Mouse (Mus musculus) right cerebral cortex, adult 2 months (tissue): ENCODE data around the gene Olfr890.
"Not testable (repeated sequence)": the region's sequence is repeated elsewhere in the genome, so short reads cannot be mapped to it uniquely, and the experiment has no call there.

ENCODE experiments used
- DNase-seq, 2 experiments: peaks; one replicate each; pipeline ENCODE4 v3.0.0; 2021 to 2022; ENCODE audit warnings: low spot score in 2 of 2

Olfr890 gene

GRCm38 (mm10) chr9:38142217-38142616, at the start of gene Olfr890:
Gene Olfr890, plus strand, starts transcription at chr9:38142517.
- no peak for DNase-seq

DNA sequence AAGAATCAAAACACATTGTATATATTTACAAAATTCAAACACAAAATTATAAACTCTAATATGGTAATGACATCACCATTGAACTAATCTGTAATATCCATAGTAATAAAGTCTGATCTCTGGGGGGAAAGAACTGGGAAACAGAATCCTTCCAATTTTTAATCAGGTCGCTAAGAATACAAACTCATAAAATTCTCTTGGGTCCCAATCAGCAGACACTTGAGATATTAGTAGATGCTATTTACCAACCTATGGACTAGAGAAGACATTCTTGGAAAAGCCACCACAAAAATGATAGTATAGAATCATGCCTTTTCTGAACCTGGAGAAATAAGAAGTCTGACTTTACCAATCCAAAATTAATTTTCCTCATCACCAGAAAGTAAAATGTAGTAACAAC, 34.5 kb upstream of the Olfr890 start, which contains the start of gene Olfr888:
Olfr888 (plus strand) TSS at position 301 of the 400 bp plus-strand sequence.
- no peak for DNase-seq

DNA sequence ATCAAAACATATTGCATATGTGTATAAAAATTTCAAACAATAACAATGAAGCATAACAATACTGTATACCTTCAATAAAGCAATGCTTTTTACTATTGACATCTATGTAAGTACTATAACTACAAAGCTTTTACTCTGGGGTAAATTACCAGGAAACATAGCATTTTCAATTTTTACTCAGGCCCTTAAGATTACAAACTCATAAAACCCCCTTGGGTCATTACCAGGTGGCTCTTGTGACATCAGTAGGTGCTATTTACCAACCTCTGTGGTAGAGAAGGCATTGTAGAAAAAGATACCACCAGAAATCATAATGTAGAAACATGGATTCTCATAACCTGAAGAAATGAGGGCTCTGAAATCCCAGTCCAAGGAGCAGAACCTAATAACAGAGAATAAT, 27.4 kb upstream of the Olfr890 start, which contains the start of gene Olfr889:
Olfr889 (plus strand) TSS at position 301 of the 400 bp plus-strand sequence.
- no peak for DNase-seq

DNA sequence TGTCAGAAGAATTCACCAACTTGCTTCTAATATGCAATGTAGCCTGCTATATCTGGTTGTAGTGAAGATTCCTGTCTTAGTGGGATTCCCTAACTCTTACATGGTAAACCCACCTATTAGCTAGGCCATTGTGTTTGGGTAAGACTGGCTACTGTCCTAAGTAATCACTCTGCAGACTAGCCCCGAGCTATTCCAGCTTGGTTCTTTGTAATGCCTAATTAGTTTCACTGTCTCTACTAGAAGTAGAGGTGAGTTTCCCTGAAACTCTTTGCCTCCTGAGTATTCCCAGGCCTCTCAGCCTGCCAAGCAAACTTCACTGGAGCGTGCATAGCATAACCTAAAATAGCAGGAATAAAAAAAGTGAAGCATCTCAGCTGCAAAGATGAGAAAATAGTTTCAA, 26.0 kb downstream of the Olfr890 start:
- DNase-seq: not testable (repeated sequence)

- DNase-seq: no peak
Measured at GRCm38 (mm10) chr9:38180721-38181120, 38.4 kb downstream of the Olfr890 start, which contains the start of gene Olfr891. Gene Olfr891, minus strand, starts transcription at chr9:38180821.
